Mouse (Mus musculus): ENCODE results near the gene Ppp4r3a. TPM values are rescaled to one million over a fixed set of nuclear protein-coding genes. Genes with fewer than 3 reads are reported as not detected.
A peak's percentile ranks its signal among the peaks of the same experiment; 100 is the strongest.
"Not testable (repeated sequence)": the region's sequence is repeated elsewhere in the genome, so short reads cannot be mapped to it uniquely, and the experiment has no call there.

The Ppp4r3a gene
- 10 to 100 TPM; 22.7 to 32.2 TPM for total RNA-seq (2021)
- long read RNA-seq, experiment 1, full-length matches to known transcripts, result 8 of 17 reads
- long read RNA-seq, experiment 1, partial matches to known transcripts, result 4 of 17 reads
- long read RNA-seq, experiment 1, other reads (novel, unspliced or antisense), result 5 of 17 reads
- long read RNA-seq, experiment 2, full-length matches to known transcripts, result 13 of 25 reads
- long read RNA-seq, experiment 2, partial matches to known transcripts, result 3 of 25 reads
- long read RNA-seq, experiment 2, other reads (novel, unspliced or antisense), result 9 of 25 reads

GRCm38 (mm10) chr12:101083076-101083838 lies at the start of gene Ppp4r3a:
TSS of gene Ppp4r3a (minus strand) at chr12:101083702.
- peak; percentile 95 for DNase-seq

- no peak for DNase-seq
Measured at GRCm38 (mm10) chr12:101123013-101123412, 39.5 kb upstream of the Ppp4r3a start.

GRCm38 (mm10) chr12:101122066-101122465 lies 38.6 kb upstream of the Ppp4r3a start:
- DNase-seq, result not testable (repeated sequence)

GRCm38 (mm10) chr12:101109794-101110585 lies 26.5 kb upstream of the Ppp4r3a start:
- not testable (repeated sequence) for DNase-seq

- no peak for DNase-seq
Measured at GRCm38 (mm10) chr12:101107722-101108121, 24.2 kb upstream of the Ppp4r3a start.

- DNase-seq, result no peak
Measured at GRCm38 (mm10) chr12:101105571-101105970, 22.1 kb upstream of the Ppp4r3a start.

- no peak for DNase-seq
Measured at GRCm38 (mm10) chr12:101102648-101103047, 19.1 kb upstream of the Ppp4r3a start.

- not testable (repeated sequence) for DNase-seq
Measured at GRCm38 (mm10) chr12:101093678-101094077, 10.2 kb upstream of the Ppp4r3a start.

GRCm38 (mm10) chr12:101089955-101090354 lies 6.5 kb upstream of the Ppp4r3a start:
- DNase-seq, result no peak

- no peak for DNase-seq
Measured at GRCm38 (mm10) chr12:101087406-101087805, 3.9 kb upstream of the Ppp4r3a start.

GRCm38 (mm10) chr12:101084881-101085666 lies 1.6 kb upstream of the Ppp4r3a start:
- no peak for DNase-seq

- DNase-seq, result no peak
Measured at GRCm38 (mm10) chr12:101084237-101084636, 735 bp upstream of the Ppp4r3a start.

GRCm38 (mm10) chr12:101083839-101084195 lies 315 bp upstream of the Ppp4r3a start:
- no peak for DNase-seq

GRCm38 (mm10) chr12:101082296-101083075 lies 1.0 kb downstream of the Ppp4r3a start:
- DNase-seq, result peak; percentile 56

- DNase-seq, result no peak
Measured at GRCm38 (mm10) chr12:101077955-101078354, 5.5 kb downstream of the Ppp4r3a start.

- DNase-seq, result no peak
Measured at GRCm38 (mm10) chr12:101075433-101075832, 8.1 kb downstream of the Ppp4r3a start.

GRCm38 (mm10) chr12:101074821-101075429 lies 8.6 kb downstream of the Ppp4r3a start:
- DNase-seq, result no peak

- DNase-seq, result no peak
Measured at GRCm38 (mm10) chr12:101069813-101070212, 13.7 kb downstream of the Ppp4r3a start.

GRCm38 (mm10) chr12:101066329-101066728 lies 17.2 kb downstream of the Ppp4r3a start:
- no peak for DNase-seq

- no peak for DNase-seq
Measured at GRCm38 (mm10) chr12:101039956-101040355, 43.5 kb downstream of the Ppp4r3a start.
